In genomic region chr7:135798441-135798840, GRCm38 (mm10) we compare ENCODE assay signal across 27 mouse cellular contexts.
"Had no signal": no experiment of that assay in that cellular context is flagged by ENCODE, and none has a peak within 500 bp of the region (broad histone marks: within the 10 kb centered on the region; RNA-seq: fewer than 3 reads in every experiment).

No protein-coding gene starts in this region.

- H3K9ac ChIP-seq: heart, embryonic 13.5 days; heart, embryonic 15.5 days; hindbrain, embryonic 12.5 days; hindbrain, embryonic 14.5 days; intestine, embryonic 15.5 days; limb, embryonic 12.5 days; liver, embryonic 13.5 days had no signal

- H3K4me2 ChIP-seq: heart, embryonic 11.5 days; heart, embryonic 13.5 days; heart, embryonic 15.5 days; hindbrain, embryonic 12.5 days; hindbrain, embryonic 14.5 days; intestine, embryonic 15.5 days; limb, embryonic 12.5 days; liver, embryonic 11.5 days; liver, embryonic 13.5 days had no signal

- H3K9me3 ChIP-seq: heart, embryonic 13.5 days; heart, embryonic 15.5 days; hindbrain, embryonic 10.5 days; hindbrain, embryonic 12.5 days; intestine, embryonic 15.5 days; limb, embryonic 10.5 days; limb, embryonic 12.5 days; liver, embryonic 13.5 days had no signal

- H3K27me3 ChIP-seq: heart, embryonic 13.5 days; heart, embryonic 15.5 days; hindbrain, embryonic 12.5 days; intestine, embryonic 15.5 days; limb, embryonic 12.5 days had no signal

- DNase-seq: gastrocnemius, adult 2 months; gastrocnemius, postnatal 10 days; gastrocnemius, postnatal 25 days; heart, postnatal 14 days; heart, postnatal 4 days; kidney, adult 18-20 months; kidney, adult 8-10 months; kidney, postnatal 10 days; kidney, postnatal 25 days; kidney, postnatal 4 days; liver; liver, embryonic 13.5 days had no signal

- ATAC-seq: hindbrain, embryonic 16.5 days; inflammation-experienced regulatory T-cells, adult 6 months; intestine, embryonic 15.5 days; intestine, postnatal 0 days had no signal

- H3K36me3 ChIP-seq: heart, embryonic 13.5 days; heart, embryonic 15.5 days; hindbrain, embryonic 10.5 days; hindbrain, embryonic 12.5 days; intestine, embryonic 15.5 days; limb, embryonic 10.5 days; limb, embryonic 12.5 days; liver, embryonic 13.5 days had no signal

- H3K4me3 ChIP-seq: gastrocnemius, adult 2 months; heart, embryonic 13.5 days; heart, embryonic 15.5 days; hindbrain, embryonic 10.5 days; hindbrain, embryonic 12.5 days; intestine, embryonic 15.5 days; layer of hippocampus, adult 2 months; left cerebral cortex, adult 2 months; limb, embryonic 10.5 days; limb, embryonic 12.5 days; liver, embryonic 13.5 days had no signal

- H3K27ac ChIP-seq: gastrocnemius, adult 2 months; heart, embryonic 13.5 days; heart, embryonic 15.5 days; hindbrain, embryonic 10.5 days; hindbrain, embryonic 12.5 days; hindbrain, embryonic 14.5 days; intestine, embryonic 15.5 days; layer of hippocampus, adult 2 months; left cerebral cortex, adult 2 months; limb, embryonic 10.5 days; limb, embryonic 12.5 days; liver, embryonic 13.5 days had no signal

- H3K4me1 ChIP-seq: intestine, embryonic 15.5 days had no signal
